Mouse (Mus musculus): ENCODE data around the gene Gm17555.
"Not testable (repeated sequence)": the region's sequence is repeated elsewhere in the genome, so short reads cannot be mapped to it uniquely, and the experiment has no call there.

Gm17555 gene

DNA sequence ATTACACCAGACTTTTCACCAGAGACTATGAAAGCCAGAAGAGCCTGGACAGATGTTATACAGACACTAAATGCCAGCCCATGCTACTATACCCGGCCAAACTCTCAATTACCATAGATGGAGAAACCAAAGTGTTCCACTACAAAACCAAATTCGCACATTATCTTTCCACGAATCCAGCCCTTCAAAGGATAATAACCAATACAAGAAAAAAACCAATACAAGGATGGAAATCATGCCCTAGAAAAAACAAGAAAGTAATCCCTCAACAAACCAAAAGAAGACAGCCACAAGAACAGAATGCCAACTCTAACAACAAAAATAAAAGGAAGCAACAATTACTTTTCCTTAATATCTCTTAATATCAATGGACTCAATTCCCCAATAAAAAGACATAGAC is at the start of gene Gm17555:
Gm17555 (plus strand) TSS at position 301 of the 400 bp plus-strand sequence.
- not testable (repeated sequence) for DNase-seq (ENCODE audit: low read depth, low spot score)

- no peak for DNase-seq (ENCODE audit: low read depth, low spot score)
Measured at GRCm38 (mm10) chr2:126165277-126166018, 49.5 kb upstream of the Gm17555 start.

GRCm38 (mm10) chr2:126166335-126166734 is 48.6 kb upstream of the Gm17555 start:
- no peak for DNase-seq (ENCODE audit: low read depth, low spot score)

- DNase-seq (ENCODE audit: low read depth, low spot score), result peak; percentile 49
Measured at GRCm38 (mm10) chr2:126166848-126167617, 47.9 kb upstream of the Gm17555 start.

- DNase-seq (ENCODE audit: low read depth, low spot score), result no peak
Measured at GRCm38 (mm10) chr2:126171427-126171826, 43.5 kb upstream of the Gm17555 start.

DNA sequence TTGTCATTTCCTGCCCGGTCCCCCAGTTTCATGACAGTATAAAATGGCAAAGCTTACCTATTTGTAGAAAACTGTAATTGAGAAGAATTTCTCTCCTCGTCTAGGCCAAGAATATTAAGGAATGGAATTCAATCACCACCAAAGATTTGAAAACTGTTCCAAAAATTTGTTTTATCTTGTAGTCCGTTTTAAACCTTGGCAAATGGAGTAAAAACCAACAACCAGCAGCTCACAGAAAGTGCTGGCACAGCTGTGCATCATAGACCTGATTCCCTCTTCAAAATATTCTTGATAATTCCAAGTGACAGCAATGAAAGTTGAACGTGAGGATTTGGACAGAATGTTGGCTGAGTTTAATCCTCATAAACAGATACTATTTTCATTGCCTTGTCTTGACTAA is 23.6 kb upstream of the Gm17555 start:
- no peak for DNase-seq (ENCODE audit: low read depth, low spot score)

DNA sequence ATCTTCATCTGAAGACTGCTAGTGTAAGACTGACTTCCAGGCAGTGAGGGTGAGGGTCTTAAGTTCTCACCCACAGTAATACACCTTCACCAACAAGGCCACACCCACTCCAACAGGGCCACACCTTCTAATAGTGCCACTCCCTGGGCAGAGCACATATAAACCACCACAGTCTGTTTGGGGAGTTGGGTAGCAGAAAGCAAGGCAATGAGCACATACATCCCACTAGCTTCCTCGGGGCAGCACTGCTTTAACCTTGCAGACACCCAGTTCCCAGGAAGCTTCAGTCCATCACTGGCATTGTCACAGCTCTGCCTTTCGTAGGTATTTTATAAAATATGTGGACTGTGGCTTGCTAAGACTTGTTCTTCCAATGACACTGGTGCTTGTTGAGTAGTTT is 22.8 kb upstream of the Gm17555 start:
- no peak for DNase-seq (ENCODE audit: low read depth, low spot score)

GRCm38 (mm10) chr2:126195631-126196356 is 19.1 kb upstream of the Gm17555 start:
- no peak for DNase-seq (ENCODE audit: low read depth, low spot score)

GRCm38 (mm10) chr2:126198971-126199370 is 15.9 kb upstream of the Gm17555 start:
- no peak for DNase-seq (ENCODE audit: low read depth, low spot score)

DNA sequence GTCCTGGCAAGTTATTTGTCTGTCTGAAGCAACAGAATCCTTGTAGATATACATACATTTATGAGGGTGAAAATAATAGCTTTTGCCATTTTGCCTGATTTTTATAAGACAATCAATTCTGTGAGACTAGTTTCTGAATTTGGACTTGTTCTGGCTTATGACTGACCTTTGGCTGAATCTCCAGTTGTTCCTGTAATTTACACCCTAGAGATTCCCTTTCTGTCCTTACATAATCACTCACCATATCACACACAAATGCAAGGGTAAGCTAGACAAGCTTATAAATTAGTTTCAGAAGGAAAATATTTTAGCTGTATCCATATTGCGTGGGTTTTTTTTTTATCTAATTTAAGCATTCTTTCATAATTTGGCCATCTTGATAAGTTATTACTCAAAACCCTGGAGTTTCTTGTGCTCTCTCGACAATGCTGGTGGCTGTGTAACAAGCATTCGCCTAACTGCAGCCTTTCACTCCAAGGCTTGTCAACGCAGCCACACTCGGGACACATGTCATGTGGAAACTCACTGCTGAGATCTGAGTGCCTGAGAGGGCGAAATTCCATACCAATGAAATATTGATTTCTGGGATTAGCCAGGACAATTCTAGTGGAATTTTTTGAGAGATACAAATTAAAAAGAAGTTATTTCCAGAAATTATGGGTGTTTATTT is 3.8 kb upstream of the Gm17555 start:
- no peak for DNase-seq (ENCODE audit: low read depth, low spot score)

DNA sequence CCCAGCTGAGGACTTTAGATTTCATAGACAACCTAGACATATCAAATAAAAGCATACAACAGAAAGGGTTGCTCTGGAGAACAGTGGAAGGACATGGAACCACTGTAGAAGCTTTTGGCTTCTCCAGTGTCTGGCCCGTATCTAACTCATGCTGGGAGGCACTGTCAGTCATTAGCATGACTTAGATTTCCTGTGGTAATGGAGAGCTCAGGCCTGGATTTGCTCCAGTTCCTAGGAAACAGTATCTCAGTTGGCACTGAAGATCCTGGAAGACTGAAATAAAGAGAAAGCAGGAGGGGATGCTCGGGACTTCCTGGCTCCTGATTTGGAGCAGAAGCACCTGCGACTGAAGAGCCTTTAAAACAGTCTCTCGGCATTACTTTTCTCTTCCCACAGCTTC is 12.7 kb downstream of the Gm17555 start:
- DNase-seq (ENCODE audit: low read depth, low spot score), result no peak

DNA sequence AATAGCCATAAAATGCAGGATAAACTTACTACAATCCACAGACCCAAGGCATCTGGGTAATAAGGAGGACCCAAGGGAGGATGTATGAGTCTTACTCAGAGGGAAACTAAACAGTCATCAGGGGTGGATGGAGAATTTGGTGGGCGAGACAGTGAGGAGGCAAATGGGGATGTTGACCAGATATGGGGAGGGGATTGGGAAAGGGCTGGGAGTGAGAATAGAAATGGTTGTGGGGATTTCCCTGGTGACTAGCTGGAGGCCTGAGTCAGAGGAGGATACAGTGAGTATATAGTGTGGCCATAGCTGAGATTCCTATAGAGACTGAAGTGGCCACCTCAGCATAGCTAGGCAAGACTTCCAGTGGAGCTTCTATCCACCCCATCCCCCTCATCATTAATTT is 16.8 kb downstream of the Gm17555 start:
- DNase-seq (ENCODE audit: low read depth, low spot score), result no peak

DNA sequence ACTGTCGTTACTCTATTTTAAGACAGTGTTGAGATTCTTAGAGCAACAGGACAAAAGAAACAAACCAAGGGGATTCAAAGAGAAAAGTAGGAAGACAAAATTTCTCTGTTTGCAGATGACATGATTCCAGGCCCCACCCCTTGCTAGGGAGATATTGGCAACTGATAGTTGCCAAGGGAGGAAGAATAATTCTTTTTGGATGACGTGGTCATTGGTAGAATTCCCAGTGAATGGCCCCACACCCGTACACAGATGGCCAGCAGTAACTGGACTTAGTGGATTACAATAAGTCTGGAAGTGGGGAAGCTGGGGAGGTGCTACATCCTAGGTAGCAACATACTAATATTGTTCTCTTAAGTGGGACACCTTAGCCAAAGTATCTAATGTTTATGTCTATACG is 22.0 kb downstream of the Gm17555 start:
- DNase-seq (ENCODE audit: low read depth, low spot score), result no peak

DNA sequence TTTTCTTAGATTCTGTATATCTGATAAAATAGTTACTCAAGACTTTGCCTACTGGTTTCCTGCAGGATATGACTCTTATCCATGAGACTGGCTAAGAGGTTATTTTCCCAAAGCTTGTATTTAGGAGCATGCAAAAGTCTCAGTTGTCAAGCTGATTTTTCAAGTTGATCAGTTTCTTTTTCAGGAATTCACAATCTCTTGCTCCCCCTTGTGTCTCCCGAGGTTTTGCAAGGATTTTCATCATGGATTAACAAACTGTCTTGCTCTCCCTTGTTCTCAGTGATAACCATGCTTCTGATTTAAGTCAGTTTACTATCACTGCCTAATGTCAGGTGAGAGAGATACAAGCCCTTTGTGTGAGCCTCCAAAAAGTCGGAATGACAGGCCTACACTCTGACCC is 30.5 kb downstream of the Gm17555 start:
- DNase-seq (ENCODE audit: low read depth, low spot score), result peak; percentile 43

DNA sequence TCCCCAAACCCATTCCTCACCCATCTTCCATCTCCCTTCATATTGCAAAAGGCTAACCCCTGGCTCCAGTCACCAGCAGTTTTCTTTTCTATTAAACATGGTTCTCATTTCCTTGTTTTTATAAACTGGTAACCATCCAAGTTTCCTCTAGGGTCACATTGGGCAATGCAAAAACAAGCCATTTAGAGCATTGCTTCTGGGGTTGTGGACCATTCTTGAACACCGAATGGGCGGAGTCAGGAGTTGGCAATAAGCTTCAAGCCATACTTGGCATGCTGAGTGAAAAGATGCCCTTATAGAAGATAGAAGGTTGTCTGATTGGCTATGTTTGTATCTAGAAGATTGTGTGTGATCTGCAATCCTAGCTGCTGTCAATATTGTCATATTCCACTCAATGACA is 33.6 kb downstream of the Gm17555 start:
- DNase-seq (ENCODE audit: low read depth, low spot score), result no peak

GRCm38 (mm10) chr2:126252211-126252610 is 37.3 kb downstream of the Gm17555 start:
- DNase-seq (ENCODE audit: low read depth, low spot score), result no peak

Measured in brain, adult 2 months (tissue).